Mouse (Mus musculus): ENCODE results near the gene Pms1. TPM values are rescaled to one million over a fixed set of nuclear protein-coding genes. Genes with fewer than 3 reads are reported as not detected.

Pms1 gene
- total RNA-seq, 2 experiments from 2014 or later, result 5.8 to 6.7 TPM

- no peak for DNase-seq
Measured at GRCm38 (mm10) chr1:53201630-53202199, 95.1 kb downstream of the Pms1 start.

- DNase-seq, result no peak
Measured at GRCm38 (mm10) chr1:53194536-53194935, 102.3 kb downstream of the Pms1 start.

- no peak for DNase-seq
Measured at GRCm38 (mm10) chr1:53191234-53191633, 105.6 kb downstream of the Pms1 start.

GRCm38 (mm10) chr1:53189620-53190019 lies 107.2 kb downstream of the Pms1 start:
- no peak for DNase-seq

- DNase-seq, result no peak
Measured at GRCm38 (mm10) chr1:53187536-53187935, 109.3 kb downstream of the Pms1 start, which contains the start of gene 1700019A02Rik. 1700019A02Rik (minus strand) TSS chr1:53187636.

GRCm38 (mm10) chr1:53186301-53186700 lies 110.5 kb downstream of the Pms1 start:
- no peak for DNase-seq

- no peak for DNase-seq
Measured at GRCm38 (mm10) chr1:53157715-53158114, 139.1 kb downstream of the Pms1 start.

Other genes starting within 250 kb of the Pms1 start
- 10 to 100 TPM; 56.3 to 62.1 TPM for gene Mstn, start 235.4 kb downstream of the Pms1 start, total RNA-seq (2021)
- gene 1700019A02Rik, start 109.4 kb downstream of the Pms1 start, total RNA-seq (2021), result not detected
- 1 to 10 TPM; 4.5 to 4.7 TPM for gene Ormdl1, start 77 bp upstream of the Pms1 start, total RNA-seq (2021)
- gene Gm28778, start 93 bp upstream of the Pms1 start, total RNA-seq (2021), result under 1 TPM in 1 of 2 experiments, not detected in 1; 0.52 TPM
- 10 to 100 TPM; 16.7 to 18.4 TPM for gene Osgepl1, start 16.6 kb upstream of the Pms1 start, total RNA-seq (2021)
- 1 to 10 TPM; 5.2 to 9.0 TPM for gene Asdurf, start 55.6 kb upstream of the Pms1 start, total RNA-seq (2021)
- under 1 TPM in 1 of 2 experiments, not detected in 1; 0.09 TPM for gene Gm28551, start 55.6 kb upstream of the Pms1 start, total RNA-seq (2021)
- 10 to 100 TPM; 46.7 to 48.1 TPM for gene Asnsd1, start 55.7 kb upstream of the Pms1 start, total RNA-seq (2021)

All from gastrocnemius, postnatal 10 days (tissue).